Mouse (Mus musculus): ENCODE data around the gene Psma2. TPM values are rescaled to one million over a fixed set of nuclear protein-coding genes. Genes with fewer than 3 reads are reported as not detected.

Gene Psma2
- 100 to 1,000 TPM; 172 to 236 (median 177) TPM for polyA plus RNA-seq (2017; shearing (Covaris generic))

GRCm38 (mm10) chr13:14612926-14613529 lies at the start of gene Psma2, which contains the start of gene Mrpl32:
Gene Psma2 (plus strand): TSS chr13:14613240.
Gene Mrpl32 (minus strand): TSS chr13:14613165.
- ATAC-seq: peak; percentile 88

- no peak for ATAC-seq
Measured at GRCm38 (mm10) chr13:14574128-14574527, 38.9 kb upstream of the Psma2 start.

- no peak for ATAC-seq
Measured at GRCm38 (mm10) chr13:14580392-14580791, 32.6 kb upstream of the Psma2 start.

GRCm38 (mm10) chr13:14602744-14603143 lies 10.3 kb upstream of the Psma2 start:
- ATAC-seq: no peak

- ATAC-seq: no peak
Measured at GRCm38 (mm10) chr13:14607616-14608015, 5.4 kb upstream of the Psma2 start.

GRCm38 (mm10) chr13:14612463-14612862 lies 577 bp upstream of the Psma2 start:
- ATAC-seq: peak; percentile 34

- peak; percentile 53 for ATAC-seq
Measured at GRCm38 (mm10) chr13:14613553-14613952, 513 bp downstream of the Psma2 start.

GRCm38 (mm10) chr13:14618724-14619123 lies 5.7 kb downstream of the Psma2 start:
- ATAC-seq: peak; percentile 93

GRCm38 (mm10) chr13:14629726-14630641 lies 16.9 kb downstream of the Psma2 start, which contains the start of gene AW209491:
Gene AW209491 (plus strand): TSS chr13:14630154.
- peak; percentile 99 for ATAC-seq

GRCm38 (mm10) chr13:14639998-14640397 lies 27.0 kb downstream of the Psma2 start:
- ATAC-seq: no peak

- ATAC-seq: no peak
Measured at GRCm38 (mm10) chr13:14649301-14649700, 36.3 kb downstream of the Psma2 start.

GRCm38 (mm10) chr13:14667107-14667506 lies 54.1 kb downstream of the Psma2 start:
- ATAC-seq: no peak

- ATAC-seq: no peak
Measured at GRCm38 (mm10) chr13:14670342-14670741, 57.3 kb downstream of the Psma2 start.

GRCm38 (mm10) chr13:14688955-14689354 lies 75.9 kb downstream of the Psma2 start:
- no peak for ATAC-seq

- no peak for ATAC-seq
Measured at GRCm38 (mm10) chr13:14716801-14717200, 103.8 kb downstream of the Psma2 start.

- ATAC-seq: no peak
Measured at GRCm38 (mm10) chr13:14717755-14718154, 104.7 kb downstream of the Psma2 start.

Other genes starting within 250 kb of the Psma2 start
- gene Hecw1, start 90.0 kb upstream of the Psma2 start, polyA plus RNA-seq (2017; shearing (Covaris generic)): under 1 TPM; 0.20 to 0.36 (median 0.35) TPM
- 100 to 1,000 TPM; 110 to 146 (median 130) TPM for gene Mrpl32, start 75 bp upstream of the Psma2 start, polyA plus RNA-seq (2017; shearing (Covaris generic))
- 10 to 100 TPM; 16.4 to 25.4 (median 24.1) TPM for gene AW209491, start 16.9 kb downstream of the Psma2 start, polyA plus RNA-seq (2017; shearing (Covaris generic))